Mouse (Mus musculus) bone marrow macrophage, adult 2 months (primary cell): ENCODE data around the gene Xab2.

Experiments
- CTCF ChIP-seq: IDR thresholded peaks from 2 replicates; pipeline ENCODE4 v1.5.1; 2012; ENCODE audit warnings: low read depth, mild to moderate bottlenecking, low read length, moderate library complexity
- POLR2A ChIP-seq: IDR thresholded peaks from 2 replicates; pipeline ENCODE4 v1.6.1; 2012; ENCODE audit warnings: mild to moderate bottlenecking, low read depth, low read length, borderline replicate concordance

- TF ChIP-seq CTCF, result no peak
- no peak for TF ChIP-seq POLR2A
Measured at GRCm38 (mm10) chr8:3655526-3655925, 34.4 kb upstream of the Xab2 start, which contains the start of gene Retn.
